Mouse (Mus musculus): Measurements from ENCODE around the gene Usb1. TPM values are rescaled to one million over a fixed set of nuclear protein-coding genes. Genes with fewer than 3 reads are reported as not detected.

Usb1 gene
- polyA plus RNA-seq (2015; fragmentation: Nextera tagmentation; extraction: Ambion mirVana), result 43.7 and 45.8 TPM in 2 replicates

DNA sequence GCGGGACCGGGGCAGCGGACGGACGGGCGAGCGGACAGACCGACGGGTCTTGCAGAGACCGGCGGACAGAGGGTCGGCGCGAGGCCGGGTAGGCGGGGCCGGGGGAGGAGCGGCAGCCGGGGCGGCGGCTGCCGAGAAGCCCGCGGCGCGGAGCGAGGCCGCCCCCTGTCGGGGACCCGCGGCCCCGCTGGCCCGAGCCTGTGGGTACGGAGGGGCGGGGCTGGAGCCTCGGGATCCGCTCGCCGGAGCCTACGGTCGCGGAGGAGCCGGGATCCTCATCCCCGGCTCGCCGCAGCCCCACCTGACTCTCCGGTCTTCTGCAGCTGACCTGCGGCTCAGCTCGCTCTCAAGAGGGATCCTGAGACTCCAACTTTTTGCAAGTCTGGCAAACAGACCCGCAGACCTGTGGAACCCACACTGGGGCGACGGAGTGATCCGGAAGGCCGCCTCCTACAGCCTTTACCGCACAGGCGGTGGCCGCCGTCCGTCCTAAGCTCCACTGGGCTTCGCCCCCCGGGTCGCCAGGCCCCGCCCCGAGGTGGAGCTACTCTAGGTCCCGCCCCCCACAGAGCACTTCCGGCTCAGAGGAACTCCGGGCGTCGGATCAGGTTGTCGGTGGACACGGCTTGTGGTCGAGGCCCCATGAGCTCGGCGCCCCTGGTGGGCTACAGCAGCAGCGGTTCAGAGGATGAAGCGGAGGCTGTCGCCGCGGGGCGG is at the start of gene Usb1, which contains the start of gene Zfp319:
Gene Usb1 (plus strand): TSS at position 565 of the 717 bp plus-strand sequence.
Gene Zfp319 (minus strand): TSS at position 231 of the 717 bp plus-strand sequence.
- Histone ChIP-seq H3K4me2 (peak within 1 kb of the TSS; percentile 92), H3K36me3 (ENCODE audit: poor library complexity, severe bottlenecking) (peaks cover 49% of the 10 kb centered on the region), H3K9me3 (replicated peaks) (no peaks in the 10 kb centered on the region), H3K27ac (peak within 1 kb of the TSS; percentile 93), H3K4me1 (peaks cover 33% of the 10 kb centered on the region), H3K4me3 (peak within 1 kb of the TSS; percentile 62), H3K27me3 (no peaks in the 10 kb centered on the region), H3K9ac (peak within 1 kb of the TSS; percentile 90)
- ATAC-seq, result peak; percentile 93
- under 1% methylated on average over 61 of the region's 80 CpGs for WGBS

GRCm38 (mm10) chr8:95289066-95289650 is 42.9 kb upstream of the Usb1 start:
- WGBS, result 75% methylated on average over 6 of the region's 6 CpGs
- H3K27ac ChIP-seq, result no peak overlapping the region
- H3K4me2 ChIP-seq, result no peak overlapping the region

GRCm38 (mm10) chr8:95293172-95293571 is 38.9 kb upstream of the Usb1 start:
- no peak overlapping the region for H3K9ac ChIP-seq
- no peaks in the 10 kb centered on the region for H3K27me3 ChIP-seq
- H3K4me1 ChIP-seq, result peaks cover 11% of the 10 kb centered on the region; the same call in 1 of the 2 replicates
- WGBS, result 82% methylated on average over 11 of the region's 11 CpGs
- H3K9me3 ChIP-seq (replicated peaks), result no peaks in the 10 kb centered on the region
- no peaks in the 10 kb centered on the region for H3K36me3 ChIP-seq (ENCODE audit: poor library complexity, severe bottlenecking)
- no peak for ATAC-seq
- H3K4me3 ChIP-seq, result no peak overlapping the region
- H3K4me2 ChIP-seq, result no peak overlapping the region
- no peak overlapping the region for H3K27ac ChIP-seq

More at GRCm38 (mm10) chr8:95289066-95289650, 42.9 kb upstream of the Usb1 start:
- no peaks in the 10 kb centered on the region for H3K9me3 ChIP-seq (replicated peaks)
- no peaks in the 10 kb centered on the region for H3K27me3 ChIP-seq
- H3K4me1 ChIP-seq, result peaks cover 11% of the 10 kb centered on the region; the same call in 1 of the 2 replicates
- H3K4me3 ChIP-seq, result no peak overlapping the region
- no peak overlapping the region for H3K9ac ChIP-seq
- no peaks in the 10 kb centered on the region for H3K36me3 ChIP-seq (ENCODE audit: poor library complexity, severe bottlenecking)
- ATAC-seq, result no peak

DNA sequence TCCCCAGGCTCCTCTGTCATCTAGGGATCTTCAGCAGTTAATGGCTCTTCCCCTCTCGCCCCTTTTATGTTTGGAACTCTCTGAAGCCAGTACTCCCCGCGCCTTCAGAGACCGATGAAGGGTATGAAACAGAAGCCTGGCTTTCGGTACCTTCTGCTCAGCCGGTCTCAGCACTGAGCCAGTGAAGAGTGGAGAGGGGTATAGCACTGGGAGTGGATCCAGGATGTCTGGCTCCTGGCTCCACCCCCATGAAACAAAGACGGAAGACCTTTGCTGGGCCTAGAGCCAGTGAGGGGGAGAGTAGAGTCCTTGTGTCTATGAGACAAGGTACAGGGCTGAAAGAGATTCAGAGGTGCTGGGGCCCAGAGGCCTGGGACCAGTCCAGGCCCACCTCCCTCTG is 38.2 kb upstream of the Usb1 start:
- no peak overlapping the region for H3K27ac ChIP-seq

GRCm38 (mm10) chr8:95302410-95302809 is 29.7 kb upstream of the Usb1 start:
- H3K36me3 ChIP-seq (ENCODE audit: poor library complexity, severe bottlenecking), result no peaks in the 10 kb centered on the region
- H3K27me3 ChIP-seq, result no peaks in the 10 kb centered on the region
- no peak for ATAC-seq
- no peaks in the 10 kb centered on the region for H3K9me3 ChIP-seq (replicated peaks)
- no peak overlapping the region for H3K4me3 ChIP-seq
- no peaks in the 10 kb centered on the region for H3K4me1 ChIP-seq
- no peak overlapping the region for H3K27ac ChIP-seq
- H3K4me2 ChIP-seq, result no peak overlapping the region
- no peak overlapping the region for H3K9ac ChIP-seq
- WGBS, result 25% methylated on average over 5 of the region's 5 CpGs

More for the DNA sequence above, 38.2 kb upstream of the Usb1 start:
- H3K4me3 ChIP-seq, result no peak overlapping the region
- H3K36me3 ChIP-seq (ENCODE audit: poor library complexity, severe bottlenecking), result no peaks in the 10 kb centered on the region
- H3K9me3 ChIP-seq (replicated peaks), result no peaks in the 10 kb centered on the region
- H3K9ac ChIP-seq, result no peak overlapping the region
- 70% methylated on average over 7 of the region's 7 CpGs for WGBS
- H3K4me2 ChIP-seq, result no peak overlapping the region
- ATAC-seq, result peak; percentile 68
- no peaks in the 10 kb centered on the region for H3K27me3 ChIP-seq
- peaks cover 11% of the 10 kb centered on the region; the same call in 1 of the 2 replicates for H3K4me1 ChIP-seq

DNA sequence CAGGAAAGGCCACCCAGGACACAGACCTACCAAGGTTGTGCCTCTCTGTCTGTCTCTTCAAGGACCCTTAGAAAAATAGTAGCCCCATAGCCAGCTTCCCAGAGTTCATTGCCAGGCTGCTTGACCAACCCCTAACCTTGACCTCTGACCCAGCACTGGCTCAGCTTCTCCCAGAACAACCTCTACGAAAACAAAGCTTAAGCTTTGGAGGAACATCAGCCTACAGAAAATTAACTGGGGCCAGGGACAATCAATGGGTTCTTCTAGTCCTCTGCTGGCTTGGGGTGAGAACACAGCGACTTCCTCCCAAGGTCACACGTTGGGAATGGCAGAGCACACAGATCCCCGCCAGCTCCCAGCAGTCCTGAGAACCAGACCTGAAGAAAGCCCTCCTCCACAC is 26.6 kb upstream of the Usb1 start:
- WGBS, result 74% methylated on average over 4 of the region's 4 CpGs
- peaks cover 4% of the 10 kb centered on the region for H3K4me1 ChIP-seq
- H3K27ac ChIP-seq, result no peak overlapping the region
- H3K27me3 ChIP-seq, result no peaks in the 10 kb centered on the region
- H3K4me2 ChIP-seq, result no peak overlapping the region
- no peaks in the 10 kb centered on the region for H3K36me3 ChIP-seq (ENCODE audit: poor library complexity, severe bottlenecking)
- no peak overlapping the region for H3K9ac ChIP-seq
- no peak overlapping the region for H3K4me3 ChIP-seq
- ATAC-seq, result no peak
- no peaks in the 10 kb centered on the region for H3K9me3 ChIP-seq (replicated peaks)

DNA sequence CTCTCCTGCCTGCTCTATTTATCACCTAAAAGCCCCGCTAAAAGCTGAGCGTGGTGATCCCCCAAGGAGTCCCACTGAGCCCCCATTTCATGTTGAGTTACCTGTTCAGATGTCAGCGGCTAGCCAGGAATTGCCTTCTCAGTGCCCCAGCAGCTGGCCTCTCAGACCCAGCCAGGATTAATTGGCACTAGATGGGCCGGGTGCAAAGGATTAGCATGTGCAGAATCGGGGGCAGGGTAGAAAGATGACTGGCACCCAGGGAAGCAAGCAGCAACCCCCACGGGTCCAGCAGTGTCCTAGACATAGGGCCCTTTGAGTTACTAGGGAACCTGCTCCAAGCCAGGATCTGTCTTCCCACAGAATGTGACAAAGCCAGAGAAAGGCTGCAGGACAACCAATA is 25.7 kb upstream of the Usb1 start, which contains the start of gene Cngb1:
Gene Cngb1 (minus strand): TSS at position 155 of the 400 bp plus-strand sequence.
- no peak within 1 kb of the TSS for H3K4me3 ChIP-seq
- H3K9ac ChIP-seq, result no peak within 1 kb of the TSS
- no peak within 1 kb of the TSS for H3K4me2 ChIP-seq
- WGBS, result 37% methylated on average over 6 of the region's 6 CpGs
- no peaks in the 10 kb centered on the region for H3K36me3 ChIP-seq (ENCODE audit: poor library complexity, severe bottlenecking)
- H3K27ac ChIP-seq, result no peak within 1 kb of the TSS
- H3K27me3 ChIP-seq, result 0 out of 2 replicates have a peak, but pooled peaks cover 2% of the 10 kb centered on the region
- H3K9me3 ChIP-seq (replicated peaks), result no peaks in the 10 kb centered on the region
- H3K4me1 ChIP-seq, result peaks cover 11% of the 10 kb centered on the region
- ATAC-seq, result no peak

DNA sequence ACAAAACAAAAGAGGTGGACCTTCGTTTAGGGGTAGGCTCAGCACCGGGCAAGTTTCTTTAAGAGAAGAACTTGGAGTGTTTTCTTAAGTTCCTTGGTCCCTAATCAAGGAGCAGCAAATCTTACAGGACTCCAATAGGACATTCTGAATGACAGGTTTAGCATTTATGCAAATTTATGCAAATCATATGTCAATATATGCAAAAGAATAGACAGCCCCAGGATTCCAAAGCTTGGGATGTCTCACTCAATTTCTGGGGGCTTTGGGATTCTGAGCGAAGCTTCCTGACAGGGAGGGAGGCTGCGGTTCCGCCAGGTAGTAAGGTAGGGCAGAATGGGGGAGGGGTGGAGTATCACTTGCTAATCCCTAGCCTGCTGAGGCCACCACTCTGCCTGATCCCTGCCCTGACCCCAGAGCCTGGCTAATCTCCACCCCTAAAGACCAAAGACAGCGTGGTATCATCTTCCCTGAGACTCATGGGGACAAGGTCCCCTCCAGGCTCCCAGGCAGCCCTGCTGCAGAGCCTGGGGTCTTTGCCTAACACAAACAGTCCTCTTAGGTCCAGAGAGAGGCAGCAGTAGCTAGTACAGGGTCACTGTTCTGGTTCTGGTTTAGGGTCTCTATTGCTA is 21.6 kb upstream of the Usb1 start, which contains the start of gene Tepp:
Gene Tepp (plus strand): TSS at position 225 of the 629 bp plus-strand sequence.
- ATAC-seq, result peak; percentile 72
- H3K9ac ChIP-seq, result no peak within 1 kb of the TSS
- H3K4me3 ChIP-seq, result no peak within 1 kb of the TSS
- H3K27ac ChIP-seq, result no peak within 1 kb of the TSS
- H3K36me3 ChIP-seq (ENCODE audit: poor library complexity, severe bottlenecking), result no peaks in the 10 kb centered on the region
- 0 out of 2 replicates have a peak, but pooled peaks cover 4% of the 10 kb centered on the region for H3K27me3 ChIP-seq
- no peaks in the 10 kb centered on the region for H3K9me3 ChIP-seq (replicated peaks)
- 13% methylated on average over 6 of the region's 6 CpGs for WGBS
- H3K4me2 ChIP-seq, result no peak within 1 kb of the TSS
- H3K4me1 ChIP-seq, result peaks cover 13% of the 10 kb centered on the region

- Histone ChIP-seq H3K9ac (no peak overlapping the region), H3K4me3 (no peak overlapping the region), H3K4me2 (no peak overlapping the region), H3K27ac (no peak overlapping the region), H3K36me3 (ENCODE audit: poor library complexity, severe bottlenecking) (no peaks in the 10 kb centered on the region), H3K27me3 (0 out of 2 replicates have a peak, but pooled peaks cover 4% of the 10 kb centered on the region), H3K9me3 (replicated peaks) (no peaks in the 10 kb centered on the region), H3K4me1 (peaks cover 13% of the 10 kb centered on the region)
- WGBS, result 74% methylated on average over 18 of the region's 18 CpGs
- ATAC-seq, result no peak
Observed at GRCm38 (mm10) chr8:95312836-95313235, 19.2 kb upstream of the Usb1 start.

GRCm38 (mm10) chr8:95313857-95314256 is 18.2 kb upstream of the Usb1 start:
- no peak overlapping the region for H3K27ac ChIP-seq
- H3K4me2 ChIP-seq, result no peak overlapping the region
- 0 out of 2 replicates have a peak, but pooled peaks cover 4% of the 10 kb centered on the region for H3K27me3 ChIP-seq
- H3K4me1 ChIP-seq, result peaks cover 13% of the 10 kb centered on the region
- H3K9me3 ChIP-seq (replicated peaks), result no peaks in the 10 kb centered on the region
- H3K4me3 ChIP-seq, result no peak overlapping the region
- no peak overlapping the region for H3K9ac ChIP-seq
- ATAC-seq, result no peak
- WGBS, result 87% methylated on average over 6 of the region's 6 CpGs
- H3K36me3 ChIP-seq (ENCODE audit: poor library complexity, severe bottlenecking), result no peaks in the 10 kb centered on the region

DNA sequence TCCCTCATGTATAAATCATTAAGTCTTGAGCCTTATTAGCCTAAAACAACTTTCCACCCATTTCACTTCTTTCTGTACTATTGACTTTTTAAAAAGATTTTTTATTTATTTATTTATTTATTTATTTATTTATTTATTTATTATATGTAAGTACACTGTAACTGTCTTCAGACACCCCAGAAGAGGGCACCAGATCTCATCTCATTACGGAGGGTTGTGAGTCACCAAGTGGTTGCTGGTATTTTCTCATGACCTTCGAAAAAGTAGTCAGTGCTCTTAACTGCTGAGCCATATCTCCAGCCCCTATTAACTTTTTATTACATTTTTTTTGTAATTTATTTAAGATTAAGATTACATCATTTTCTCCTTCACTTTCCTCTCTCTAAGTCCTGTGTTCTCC is 17.4 kb upstream of the Usb1 start:
- H3K9ac ChIP-seq, result no peak overlapping the region
- no peaks in the 10 kb centered on the region for H3K9me3 ChIP-seq (replicated peaks)
- H3K4me1 ChIP-seq, result peaks cover 13% of the 10 kb centered on the region
- H3K27me3 ChIP-seq, result peaks cover 8% of the 10 kb centered on the region
- no peaks in the 10 kb centered on the region for H3K36me3 ChIP-seq (ENCODE audit: poor library complexity, severe bottlenecking)
- no peak for ATAC-seq
- H3K4me2 ChIP-seq, result no peak overlapping the region
- 78% methylated on average over 2 of the region's 2 CpGs for WGBS
- no peak overlapping the region for H3K27ac ChIP-seq
- H3K4me3 ChIP-seq, result no peak overlapping the region

DNA sequence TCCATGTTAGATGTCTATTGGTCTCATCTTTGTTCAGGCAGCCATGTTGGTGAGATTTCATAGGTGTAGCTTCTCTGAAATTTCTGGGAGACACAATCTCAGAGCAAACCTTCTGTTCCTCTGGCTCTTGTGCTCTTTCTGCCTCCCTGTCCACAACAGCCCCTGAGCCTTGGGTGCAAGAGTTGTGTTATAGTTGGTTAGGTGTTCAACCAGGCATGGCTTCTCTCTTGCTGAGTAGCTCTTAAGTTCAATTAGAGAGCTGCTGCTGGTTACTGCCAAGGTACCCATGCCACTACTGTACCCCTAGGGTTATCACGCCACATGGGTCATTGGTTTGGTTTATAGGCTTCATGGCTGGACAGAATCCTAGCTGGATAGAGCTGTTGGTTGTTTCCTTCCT is 16.7 kb upstream of the Usb1 start:
- H3K4me1 ChIP-seq, result peaks cover 14% of the 10 kb centered on the region
- 84% methylated on average over 1 of the region's 1 CpGs for WGBS
- H3K4me3 ChIP-seq, result no peak overlapping the region
- peaks cover 11% of the 10 kb centered on the region for H3K27me3 ChIP-seq
- no peaks in the 10 kb centered on the region for H3K36me3 ChIP-seq (ENCODE audit: poor library complexity, severe bottlenecking)
- no peak for ATAC-seq
- no peak overlapping the region for H3K9ac ChIP-seq
- H3K4me2 ChIP-seq, result no peak overlapping the region
- H3K27ac ChIP-seq, result no peak overlapping the region
- no peaks in the 10 kb centered on the region for H3K9me3 ChIP-seq (replicated peaks)

Measured in forebrain, embryonic 13.5 days (tissue).